Mouse (Mus musculus): ENCODE measurements around the gene Clcf1.

DNA sequence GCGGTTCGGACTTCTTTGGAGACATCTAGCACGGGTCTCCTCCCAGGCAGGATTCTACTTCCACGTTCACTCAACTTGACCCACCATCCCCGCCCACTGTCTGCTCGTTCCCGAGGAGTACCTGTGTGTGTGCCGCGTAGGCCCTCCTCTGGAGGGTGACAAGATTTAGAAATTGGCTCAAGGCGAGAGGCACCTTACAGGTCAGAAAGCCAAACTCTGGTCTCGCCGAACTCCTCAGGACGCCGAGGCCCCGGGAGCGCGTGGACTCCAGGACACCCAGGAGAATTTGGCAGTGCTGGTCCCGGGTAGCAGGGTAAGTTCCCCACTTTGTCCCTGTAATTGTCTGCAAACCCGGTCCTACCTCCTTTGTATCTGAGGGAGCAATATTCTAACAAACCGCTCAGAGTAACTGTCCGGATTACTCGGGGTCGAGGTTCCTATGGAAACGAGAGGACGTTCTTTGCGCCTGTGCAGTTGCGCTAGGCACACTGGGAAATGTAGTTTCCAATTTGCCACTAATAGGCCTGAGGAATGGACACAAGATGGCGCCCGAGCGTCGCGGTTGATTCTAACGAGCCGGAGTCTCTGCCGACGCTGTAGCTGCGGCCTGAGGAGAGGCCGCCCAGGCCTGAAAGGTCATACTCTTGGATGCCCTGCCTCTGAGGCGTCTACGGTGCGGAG is 43.3 kb downstream of the Clcf1 start:
- TF ChIP-seq POLR2A (IDR thresholded peaks at IDR 0.05; ENCODE audit: low read depth, low read length) (peak; percentile 67), CTCF (IDR thresholded peaks at IDR 0.05; ENCODE audit: borderline replicate concordance, insufficient read depth, low read length) (peak; percentile 72)
